Mouse (Mus musculus): Measurements from ENCODE around the gene B230217C12Rik. TPM values are rescaled to one million over a fixed set of nuclear protein-coding genes. Genes with fewer than 3 reads are reported as not detected.

The B230217C12Rik gene
- polyA plus RNA-seq, 1 experiment from 2014 or later, result 53.5 TPM

GRCm38 (mm10) chr11:97838779-97839440 lies 1.7 kb upstream of the B230217C12Rik start:
- WGBS, result 44% methylated on average over 10 of the region's 10 CpGs
- Histone ChIP-seq H3K27me3 (ENCODE audit: control insufficient read depth, insufficient read depth, low read length) (no peaks in the 10 kb centered on the region), H3K9me3 (ENCODE audit: control insufficient read depth, low read length) (no peaks in the 10 kb centered on the region), H3K4me1 (ENCODE audit: control insufficient read depth, insufficient read depth, low read length) (peaks cover 7% of the 10 kb centered on the region), H3K27ac (ENCODE audit: low read depth, low read length) (no peak overlapping the region; the same call in 1 of the 2 replicates), H3K9ac (replicated peaks; ENCODE audit: low read depth, low read length) (no peak overlapping the region), H3K36me3 (ENCODE audit: control insufficient read depth, insufficient read depth, low read length) (peaks cover 26% of the 10 kb centered on the region; the same call in 1 of the 2 replicates), H3K4me2 (ENCODE audit: low read depth, low read length) (no peak overlapping the region), H3K4me3 (ENCODE audit: low read depth, low read length) (no peak overlapping the region)
- ATAC-seq (ENCODE audit: low read depth), result no peak

DNA sequence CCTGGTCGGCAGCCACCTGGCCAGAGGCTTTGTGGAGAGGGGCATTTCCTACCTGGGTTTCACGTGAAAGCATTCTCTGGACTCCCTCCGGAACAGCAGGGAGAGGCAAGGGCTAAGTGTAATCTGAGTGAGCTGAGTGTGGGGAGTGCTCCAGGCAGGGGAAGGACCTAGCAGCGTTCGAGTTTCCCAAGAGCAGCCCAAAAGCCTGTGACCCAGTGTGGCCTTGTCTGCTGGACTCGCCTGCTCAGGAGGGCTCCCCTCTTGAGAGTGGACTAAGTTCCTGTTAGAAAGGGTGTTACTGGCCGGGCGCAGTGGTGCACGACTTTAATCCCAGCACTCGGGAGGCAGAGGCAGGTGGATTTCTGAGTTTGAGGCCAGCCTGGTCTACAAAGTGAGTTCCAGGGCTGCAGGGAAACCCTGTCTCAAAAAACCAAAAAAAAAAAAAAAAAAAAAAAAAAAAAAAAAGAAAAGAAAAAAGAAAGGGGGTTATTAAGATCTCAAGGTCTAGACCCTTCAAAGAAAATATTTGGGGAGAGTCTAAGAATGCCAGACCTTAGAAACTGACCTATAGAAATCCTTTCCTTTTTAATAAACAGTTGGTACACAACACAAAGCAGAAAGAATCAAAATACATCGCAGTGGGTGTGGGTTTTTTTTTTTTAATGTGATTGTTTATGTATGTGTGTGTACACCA lies 992 bp upstream of the B230217C12Rik start:
- Histone ChIP-seq H3K9ac (replicated peaks; ENCODE audit: low read depth, low read length) (no peak overlapping the region), H3K4me2 (ENCODE audit: low read depth, low read length) (peak overlapping the region; percentile 73)

GRCm38 (mm10) chr11:97840135-97840490 lies 467 bp upstream of the B230217C12Rik start:
- Histone ChIP-seq H3K4me1 (ENCODE audit: control insufficient read depth, insufficient read depth, low read length) (peaks cover 7% of the 10 kb centered on the region), H3K9me3 (ENCODE audit: control insufficient read depth, low read length) (no peaks in the 10 kb centered on the region), H3K4me3 (ENCODE audit: low read depth, low read length) (peak overlapping the region; percentile 36), H3K4me2 (ENCODE audit: low read depth, low read length) (peak overlapping the region; percentile 73), H3K9ac (replicated peaks; ENCODE audit: low read depth, low read length) (peak overlapping the region; percentile 48; the same call in 1 of the 2 replicates), H3K36me3 (ENCODE audit: control insufficient read depth, insufficient read depth, low read length) (peaks cover 14% of the 10 kb centered on the region; the same call in 1 of the 2 replicates), H3K27ac (ENCODE audit: low read depth, low read length) (peak overlapping the region; percentile 76), H3K27me3 (ENCODE audit: control insufficient read depth, insufficient read depth, low read length) (no peaks in the 10 kb centered on the region)
- WGBS, result 66% methylated on average over 2 of the region's 2 CpGs
- no peak for ATAC-seq (ENCODE audit: low read depth)

More for the DNA sequence above, 992 bp upstream of the B230217C12Rik start:
- peaks cover 19% of the 10 kb centered on the region; the same call in 1 of the 2 replicates for H3K36me3 ChIP-seq (ENCODE audit: control insufficient read depth, insufficient read depth, low read length)
- 54% methylated on average over 11 of the region's 11 CpGs for WGBS
- ATAC-seq (ENCODE audit: low read depth), result no peak
- no peaks in the 10 kb centered on the region for H3K27me3 ChIP-seq (ENCODE audit: control insufficient read depth, insufficient read depth, low read length)
- H3K9me3 ChIP-seq (ENCODE audit: control insufficient read depth, low read length), result no peaks in the 10 kb centered on the region
- peak overlapping the region; percentile 76 for H3K27ac ChIP-seq (ENCODE audit: low read depth, low read length)
- H3K4me1 ChIP-seq (ENCODE audit: control insufficient read depth, insufficient read depth, low read length), result peaks cover 7% of the 10 kb centered on the region
- H3K4me3 ChIP-seq (ENCODE audit: low read depth, low read length), result no peak overlapping the region

DNA sequence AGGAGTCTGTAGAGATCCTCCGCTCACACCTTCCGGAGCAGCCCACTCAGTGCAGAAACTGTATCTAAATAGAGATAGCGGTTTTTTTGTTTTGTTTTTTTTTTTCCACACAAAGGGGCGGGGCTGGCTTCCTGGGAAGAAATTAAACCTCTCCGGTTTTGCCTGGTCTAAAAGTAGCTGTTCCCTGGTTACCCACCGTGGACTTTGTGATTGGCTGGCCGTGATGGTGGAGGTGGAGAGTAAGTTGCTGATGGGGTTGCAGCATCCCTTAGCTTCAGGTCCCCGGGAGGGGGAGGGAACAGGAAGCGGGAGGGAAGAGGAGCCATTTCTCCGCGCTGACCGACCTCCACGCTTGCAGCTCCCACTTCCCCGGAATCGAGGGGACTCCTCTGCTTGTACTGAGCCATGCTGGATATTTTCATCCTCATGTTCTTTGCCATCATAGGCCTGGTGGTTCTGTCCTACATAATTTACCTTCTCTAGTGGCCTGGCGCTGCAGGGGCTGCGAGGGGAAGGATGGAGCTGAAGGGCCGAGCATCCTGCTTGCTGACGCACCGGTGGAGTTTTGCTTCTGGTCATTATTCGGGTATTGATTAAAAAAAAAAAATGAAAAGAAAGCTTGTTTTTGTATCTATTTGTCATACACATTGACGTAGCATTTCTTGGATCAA lies 546 bp downstream of the B230217C12Rik start:
- peak overlapping the region; percentile 73 for H3K4me2 ChIP-seq (ENCODE audit: low read depth, low read length)
- WGBS, result under 1% methylated on average over 22 of the region's 22 CpGs

DNA sequence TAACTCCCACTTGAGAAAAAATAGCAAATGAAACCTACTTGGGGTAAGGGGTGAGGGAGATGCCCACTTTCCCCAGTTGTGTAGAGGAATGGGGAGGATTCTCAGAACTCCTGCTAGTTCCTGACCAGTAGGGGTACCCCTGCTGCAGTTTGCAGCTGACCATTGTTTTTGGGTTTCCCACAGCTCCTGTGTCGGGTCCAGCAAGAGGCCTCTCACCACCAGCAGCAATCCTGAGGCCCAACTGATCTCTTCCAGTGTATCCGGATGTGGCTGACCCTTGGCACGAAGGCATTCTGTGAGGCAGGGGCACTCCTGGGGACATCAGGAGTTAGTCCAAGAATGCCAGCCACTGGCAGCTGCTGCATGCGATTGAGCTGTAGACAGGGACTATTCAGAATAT lies 1.4 kb downstream of the B230217C12Rik start:
- ATAC-seq (ENCODE audit: low read depth), result no peak
- Histone ChIP-seq H3K4me3 (ENCODE audit: low read depth, low read length) (peak overlapping the region; percentile 36), H3K27me3 (ENCODE audit: control insufficient read depth, insufficient read depth, low read length) (no peaks in the 10 kb centered on the region), H3K27ac (ENCODE audit: low read depth, low read length) (peak overlapping the region; percentile 13), H3K4me1 (ENCODE audit: control insufficient read depth, insufficient read depth, low read length) (peaks cover 7% of the 10 kb centered on the region), H3K9me3 (ENCODE audit: control insufficient read depth, low read length) (no peaks in the 10 kb centered on the region), H3K9ac (replicated peaks; ENCODE audit: low read depth, low read length) (peak overlapping the region; percentile 48), H3K4me2 (ENCODE audit: low read depth, low read length) (peak overlapping the region; percentile 73), H3K36me3 (ENCODE audit: control insufficient read depth, insufficient read depth, low read length) (peaks cover 3% of the 10 kb centered on the region; the same call in 1 of the 2 replicates)
- 28% methylated on average over 4 of the region's 4 CpGs for WGBS

More for the DNA sequence above, 546 bp downstream of the B230217C12Rik start:
- Histone ChIP-seq H3K9ac (replicated peaks; ENCODE audit: low read depth, low read length) (peak overlapping the region; percentile 48), H3K27me3 (ENCODE audit: control insufficient read depth, insufficient read depth, low read length) (no peaks in the 10 kb centered on the region), H3K9me3 (ENCODE audit: control insufficient read depth, low read length) (no peaks in the 10 kb centered on the region), H3K4me3 (ENCODE audit: low read depth, low read length) (peak overlapping the region; percentile 36), H3K4me1 (ENCODE audit: control insufficient read depth, insufficient read depth, low read length) (peaks cover 7% of the 10 kb centered on the region), H3K27ac (ENCODE audit: low read depth, low read length) (peak overlapping the region; percentile 76), H3K36me3 (ENCODE audit: control insufficient read depth, insufficient read depth, low read length) (peaks cover 9% of the 10 kb centered on the region; the same call in 1 of the 2 replicates)
- ATAC-seq (ENCODE audit: low read depth), result peak; percentile 93

DNA sequence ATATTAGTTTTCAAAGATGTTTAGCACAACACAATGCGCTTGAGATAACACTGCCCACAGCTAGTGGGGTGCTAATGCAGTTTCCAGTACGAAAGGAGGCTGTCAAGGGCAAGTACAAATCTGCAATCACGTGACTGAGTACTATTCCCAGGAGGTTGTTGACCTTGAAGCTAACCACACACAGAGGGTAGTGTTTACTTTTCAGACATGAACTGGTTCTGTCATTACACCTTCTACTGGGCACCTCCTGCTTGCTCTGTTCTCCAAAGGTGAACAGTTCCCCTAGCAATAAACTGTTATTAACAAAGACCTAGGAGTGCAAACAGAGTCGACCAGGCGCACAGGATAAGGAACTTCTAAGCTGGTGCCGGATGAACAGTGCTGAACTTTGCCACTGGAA lies 9.8 kb downstream of the B230217C12Rik start:
- no peaks in the 10 kb centered on the region for H3K36me3 ChIP-seq (ENCODE audit: control insufficient read depth, insufficient read depth, low read length)
- no peak overlapping the region for H3K4me2 ChIP-seq (ENCODE audit: low read depth, low read length)
- H3K4me3 ChIP-seq (ENCODE audit: low read depth, low read length), result no peak overlapping the region
- no peaks in the 10 kb centered on the region for H3K27me3 ChIP-seq (ENCODE audit: control insufficient read depth, insufficient read depth, low read length)
- no peaks in the 10 kb centered on the region for H3K4me1 ChIP-seq (ENCODE audit: control insufficient read depth, insufficient read depth, low read length)
- ATAC-seq (ENCODE audit: low read depth), result no peak
- no peak overlapping the region for H3K27ac ChIP-seq (ENCODE audit: low read depth, low read length)
- no peaks in the 10 kb centered on the region for H3K9me3 ChIP-seq (ENCODE audit: control insufficient read depth, low read length)
- no peak overlapping the region for H3K9ac ChIP-seq (replicated peaks; ENCODE audit: low read depth, low read length)
- 73% methylated on average over 6 of the region's 6 CpGs for WGBS

- Histone ChIP-seq H3K27me3 (ENCODE audit: control insufficient read depth, insufficient read depth, low read length) (no peaks in the 10 kb centered on the region), H3K9ac (replicated peaks; ENCODE audit: low read depth, low read length) (no peak overlapping the region), H3K4me3 (ENCODE audit: low read depth, low read length) (no peak overlapping the region), H3K27ac (ENCODE audit: low read depth, low read length) (no peak overlapping the region), H3K4me1 (ENCODE audit: control insufficient read depth, insufficient read depth, low read length) (no peaks in the 10 kb centered on the region), H3K36me3 (ENCODE audit: control insufficient read depth, insufficient read depth, low read length) (no peaks in the 10 kb centered on the region), H3K9me3 (ENCODE audit: control insufficient read depth, low read length) (no peaks in the 10 kb centered on the region), H3K4me2 (ENCODE audit: low read depth, low read length) (no peak overlapping the region)
- WGBS, result 91% methylated on average over 2 of the region's 2 CpGs
- no peak for ATAC-seq (ENCODE audit: low read depth)
These were observed 11.0 kb downstream of the B230217C12Rik start for GRCm38 (mm10) chr11:97851601-97852000.

DNA sequence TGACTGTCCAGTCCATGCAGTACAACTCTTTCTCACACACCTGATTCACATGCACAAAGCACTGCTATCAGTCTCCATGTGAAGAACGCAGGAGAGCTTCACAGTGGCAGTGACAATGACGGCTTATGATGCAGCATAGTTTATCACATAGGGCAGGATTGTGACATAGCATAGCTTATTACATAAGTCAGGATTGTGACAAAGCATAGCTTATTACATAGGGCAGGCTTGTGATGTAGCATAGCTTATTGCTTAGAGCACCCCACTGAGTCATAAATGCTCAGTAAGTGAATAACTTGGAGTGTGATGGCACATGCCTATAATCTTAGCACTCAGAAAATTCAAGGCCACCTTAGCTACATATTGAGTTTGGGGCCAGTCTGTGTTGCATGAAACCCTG lies 14.9 kb downstream of the B230217C12Rik start:
- Histone ChIP-seq H3K27ac (ENCODE audit: low read depth, low read length) (no peak overlapping the region), H3K9me3 (ENCODE audit: control insufficient read depth, low read length) (no peaks in the 10 kb centered on the region), H3K36me3 (ENCODE audit: control insufficient read depth, insufficient read depth, low read length) (no peaks in the 10 kb centered on the region), H3K4me2 (ENCODE audit: low read depth, low read length) (no peak overlapping the region), H3K27me3 (ENCODE audit: control insufficient read depth, insufficient read depth, low read length) (no peaks in the 10 kb centered on the region), H3K9ac (replicated peaks; ENCODE audit: low read depth, low read length) (no peak overlapping the region), H3K4me1 (ENCODE audit: control insufficient read depth, insufficient read depth, low read length) (no peaks in the 10 kb centered on the region), H3K4me3 (ENCODE audit: low read depth, low read length) (no peak overlapping the region)
- no peak for ATAC-seq (ENCODE audit: low read depth)
- 97% methylated on average over 2 of the region's 2 CpGs for WGBS

- 78% methylated on average over 2 of the region's 2 CpGs for WGBS
- ATAC-seq (ENCODE audit: low read depth), result no peak
- H3K9ac ChIP-seq (replicated peaks; ENCODE audit: low read depth, low read length), result no peak overlapping the region
- H3K9me3 ChIP-seq (ENCODE audit: control insufficient read depth, low read length), result no peaks in the 10 kb centered on the region
- no peaks in the 10 kb centered on the region for H3K36me3 ChIP-seq (ENCODE audit: control insufficient read depth, insufficient read depth, low read length)
- H3K27me3 ChIP-seq (ENCODE audit: control insufficient read depth, insufficient read depth, low read length), result no peaks in the 10 kb centered on the region
- H3K4me1 ChIP-seq (ENCODE audit: control insufficient read depth, insufficient read depth, low read length), result no peaks in the 10 kb centered on the region
- no peak overlapping the region for H3K4me3 ChIP-seq (ENCODE audit: low read depth, low read length)
- no peak overlapping the region for H3K27ac ChIP-seq (ENCODE audit: low read depth, low read length)
- no peak overlapping the region for H3K4me2 ChIP-seq (ENCODE audit: low read depth, low read length)
These were observed 21.6 kb downstream of the B230217C12Rik start for GRCm38 (mm10) chr11:97862148-97862547.

Measured in neural tube, embryonic 14.5 days (tissue).